ENCODE assay signal across 18 mouse cellular contexts in the genomic region with DNA sequence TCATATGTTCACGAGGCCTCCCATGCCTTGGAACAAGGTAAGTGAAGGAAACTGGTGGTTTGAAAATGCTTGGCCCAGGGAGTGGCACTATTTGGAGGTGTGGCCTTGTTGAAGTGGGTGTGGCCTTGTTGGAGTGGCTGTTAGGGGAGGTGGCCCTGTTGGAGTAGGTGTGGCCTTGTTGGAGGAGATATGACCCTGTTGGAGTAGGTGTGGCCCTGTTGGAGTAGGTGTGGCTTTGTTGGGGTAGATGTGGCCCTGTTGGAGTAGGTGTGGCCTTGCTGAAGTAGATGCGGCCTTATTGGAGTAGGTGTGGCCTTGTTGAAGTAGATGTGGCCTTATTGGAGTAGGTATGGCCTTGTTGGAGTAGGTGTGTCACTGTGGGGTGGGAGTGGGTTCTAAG. TPM values are rescaled to one million over a fixed set of nuclear protein-coding genes. Genes with fewer than 3 reads are reported as not detected.
DNase-seq lines count a peak whose midpoint lies in the region; ATAC-seq lines count a peak whose summit lies in the region.
"Had no signal": no experiment of that assay in that cellular context is flagged by ENCODE, and none has a peak within 500 bp of the region (broad histone marks: within the 10 kb centered on the region; RNA-seq: fewer than 3 reads in every experiment).

No protein-coding gene starts in this region.

- no peak overlapping the region for H3K4me3 ChIP-seq in liver, embryonic 11.5 days (ENCODE audit: low read depth, low read length)
- H3K4me3 ChIP-seq in stomach, embryonic 15.5 days (replicated peaks): no peak overlapping the region
- H3K4me3 ChIP-seq: megakaryocyte, embryonic 14.5 days had no signal

- no peak overlapping the region for H3K9ac ChIP-seq in liver, embryonic 11.5 days (ENCODE audit: low read depth, low read length)
- H3K9ac ChIP-seq in stomach, embryonic 15.5 days: no peak overlapping the region

- no peak overlapping the region for H3K27ac ChIP-seq in liver, embryonic 11.5 days (ENCODE audit: low read depth, low read length)
- no peak overlapping the region for H3K27ac ChIP-seq in stomach, embryonic 15.5 days

- H3K4me1 ChIP-seq in liver, embryonic 11.5 days (replicated peaks; ENCODE audit: control insufficient read depth, insufficient read depth, low read length): peaks cover 11% of the 10 kb centered on the region
- peaks cover 10% of the 10 kb centered on the region for H3K4me1 ChIP-seq in stomach, embryonic 15.5 days

- H3K36me3 ChIP-seq in liver, embryonic 11.5 days (ENCODE audit: control insufficient read depth, insufficient read depth, low read length): no peaks in the 10 kb centered on the region; the same call in 1 of the 2 replicates
- H3K36me3 ChIP-seq in stomach, embryonic 15.5 days: no peaks in the 10 kb centered on the region

- no peak overlapping the region for H3K4me2 ChIP-seq in liver, embryonic 11.5 days
- no peak overlapping the region for H3K4me2 ChIP-seq in stomach, embryonic 15.5 days

- no peak for ATAC-seq in cerebellum, adult (ENCODE audit: insufficient number of reproducible peaks, low FRiP score, low TSS enrichment)
- ATAC-seq in liver, embryonic 11.5 days (replicated peaks; ENCODE audit: low FRiP score): peak; percentile 87
- peak; percentile 45 for ATAC-seq in stomach, embryonic 15.5 days (ENCODE audit: insufficient read depth, low FRiP score, low read depth)
- ATAC-seq: Patski had no signal

- peak; percentile 19 for DNase-seq in cerebellum, adult 9-10 months
- DNase-seq in WW6 (ENCODE audit: low read depth, low spot score): peak; percentile 42
- DNase-seq in liver, embryonic 11.5 days (ENCODE audit: low spot score): no peak
- no peak for DNase-seq in adrenal gland, postnatal 14 days
- no peak for DNase-seq in left cerebral cortex, adult 18-20 months (ENCODE audit: low spot score in 2 of 2)
- no peak for DNase-seq in kidney, adult 9 months
- DNase-seq: adrenal gland, postnatal 10 days; cerebellum, adult 11-12 months; heart, adult 18-20 months; kidney, adult 18-20 months; lung, adult 2 months; right cerebral cortex, postnatal 25 days had no signal

- H3K27me3 ChIP-seq in liver, embryonic 11.5 days (replicated peaks; ENCODE audit: control insufficient read depth, insufficient read depth, low read length): peaks cover 2% of the 10 kb centered on the region
- 0 out of 2 replicates have a peak, but pooled peaks cover under 1% of the 10 kb centered on the region for H3K27me3 ChIP-seq in stomach, embryonic 15.5 days (replicated peaks)
- H3K27me3 ChIP-seq: Patski had no signal

- H3K9me3 ChIP-seq in liver, embryonic 11.5 days (ENCODE audit: control insufficient read depth, low read length): no peaks in the 10 kb centered on the region
- H3K9me3 ChIP-seq in stomach, embryonic 15.5 days: no peaks in the 10 kb centered on the region

- 52% methylated on average over 2 of the region's 2 CpGs for WGBS in liver, embryonic 11.5 days
- 77% methylated on average over 2 of the region's 2 CpGs for WGBS in stomach, embryonic 15.5 days

RNA-seq across cellular contexts. Expression of gene Asphd2, which starts 8.7 kb away (rescaled TPM):
- polyA plus RNA-seq in liver, embryonic 11.5 days (2014; fragmentation: Nextera tagmentation; extraction: Ambion mirVana): 2.6 and 3.7 TPM in 2 replicates
- polyA plus RNA-seq in stomach, embryonic 15.5 days (2015; fragmentation: Nextera tagmentation; extraction: Ambion mirVana): 10.2 and 12.1 TPM in 2 replicates
- 1.3 and 4.4 TPM in 2 replicates for total RNA-seq in adrenal gland, postnatal 14 days (2021)
- 100 to 1,000 TPM; 179 to 194 TPM for total RNA-seq in left cerebral cortex, adult 18-20 months (2021)
- total RNA-seq: hematopoietic stem cell, adult 5-6 weeks had no signal

RNA-seq across cellular contexts. Expression of gene Gm6583, which starts 30.1 kb away (rescaled TPM):
- 0.29 and 0.36 TPM in 2 replicates for polyA plus RNA-seq in liver, embryonic 11.5 days (2014; fragmentation: Nextera tagmentation; extraction: Ambion mirVana)
- 0.22 and 0.24 TPM in 2 replicates for polyA plus RNA-seq in stomach, embryonic 15.5 days (2015; fragmentation: Nextera tagmentation; extraction: Ambion mirVana)
- not detected in 2 replicates for total RNA-seq in adrenal gland, postnatal 14 days (2021)
- not detected for total RNA-seq in left cerebral cortex, adult 18-20 months (2021)
- total RNA-seq: heart, adult 18-20 months; hematopoietic stem cell, adult 5-6 weeks; layer of hippocampus, adult 18-20 months had no signal
- polyA plus RNA-seq: lung, adult 2 months had no signal

RNA-seq across cellular contexts. Expression of gene Hps4, which starts 43.1 kb away (rescaled TPM):
- polyA plus RNA-seq in liver, embryonic 11.5 days (2014; fragmentation: Nextera tagmentation; extraction: Ambion mirVana): 25.5 and 32.2 TPM in 2 replicates
- polyA plus RNA-seq in stomach, embryonic 15.5 days (2015; fragmentation: Nextera tagmentation; extraction: Ambion mirVana): 31.7 and 32.9 TPM in 2 replicates
- total RNA-seq in adrenal gland, postnatal 14 days (2021): 27.7 and 40.5 TPM in 2 replicates
- 10 to 100 TPM; 26.0 to 33.1 TPM for total RNA-seq in left cerebral cortex, adult 18-20 months (2021)

RNA-seq across cellular contexts. Expression of gene Srrd, which starts 43.1 kb away (rescaled TPM):
- polyA plus RNA-seq in liver, embryonic 11.5 days (2014; fragmentation: Nextera tagmentation; extraction: Ambion mirVana): 35.3 and 36.5 TPM in 2 replicates
- polyA plus RNA-seq in stomach, embryonic 15.5 days (2015; fragmentation: Nextera tagmentation; extraction: Ambion mirVana): 34.0 and 37.3 TPM in 2 replicates
- 23.7 and 41.2 TPM in 2 replicates for total RNA-seq in adrenal gland, postnatal 14 days (2021)
- total RNA-seq in left cerebral cortex, adult 18-20 months (2021): 10 to 100 TPM; 19.2 to 23.7 TPM

RNA-seq across cellular contexts. Expression of gene Tfip11, which starts 59.8 kb away (rescaled TPM):
- 24.5 and 30.5 TPM in 2 replicates for polyA plus RNA-seq in liver, embryonic 11.5 days (2014; fragmentation: Nextera tagmentation; extraction: Ambion mirVana)
- 23.3 and 25.3 TPM in 2 replicates for polyA plus RNA-seq in stomach, embryonic 15.5 days (2015; fragmentation: Nextera tagmentation; extraction: Ambion mirVana)
- total RNA-seq in adrenal gland, postnatal 14 days (2021): 33.0 and 35.2 TPM in 2 replicates
- 10 to 100 TPM; 40.6 to 45.7 TPM for total RNA-seq in left cerebral cortex, adult 18-20 months (2021)

Comparison
In these comparisons a context has a peak if more than half of its experiments do, and no peak if none do; other contexts are left out.
1. DNase-seq: peak in cerebellum, adult 9-10 months (single experiment) and WW6 (single experiment); none in liver, embryonic 11.5 days (single experiment), adrenal gland, postnatal 14 days (single experiment), left cerebral cortex, adult 18-20 months (0 of 2) and kidney, adult 9 months (single experiment).
2. RNA of gene Asphd2, which starts 8.7 kb away (total RNA-seq): 179 to 194 TPM in left cerebral cortex, adult 18-20 months; 1.3 to 4.4 TPM in adrenal gland, postnatal 14 days; every median in the first group is over 10 times any median in the second.